Mouse (Mus musculus): ENCODE measurements around the gene Fam214b.

Fam214b gene

GRCm38 (mm10) chr4:43038567-43039495, 7.2 kb downstream of the Fam214b start:
- DNase-seq (ENCODE audit: low read depth): no peak

- DNase-seq (ENCODE audit: low read depth): peak; percentile 88
Measured at GRCm38 (mm10) chr4:43037860-43038566, 8.0 kb downstream of the Fam214b start.

GRCm38 (mm10) chr4:43036356-43036755, 9.7 kb downstream of the Fam214b start:
- no peak for DNase-seq (ENCODE audit: low read depth)

GRCm38 (mm10) chr4:43035851-43036250, 10.2 kb downstream of the Fam214b start:
- DNase-seq (ENCODE audit: low read depth): no peak

GRCm38 (mm10) chr4:43033481-43033880, 12.5 kb downstream of the Fam214b start:
- DNase-seq (ENCODE audit: low read depth): no peak

GRCm38 (mm10) chr4:43032501-43032900, 13.5 kb downstream of the Fam214b start:
- no peak for DNase-seq (ENCODE audit: low read depth)

- peak; percentile 90 for DNase-seq (ENCODE audit: low read depth)
Measured at GRCm38 (mm10) chr4:43031237-43031995, 14.6 kb downstream of the Fam214b start, which contains the start of gene Stoml2. TSS of gene Stoml2 (minus strand) at chr4:43031710.

- no peak for DNase-seq (ENCODE audit: low read depth)
Measured at GRCm38 (mm10) chr4:43030780-43031230, 15.2 kb downstream of the Fam214b start.

GRCm38 (mm10) chr4:43030352-43030751, 15.7 kb downstream of the Fam214b start:
- no peak for DNase-seq (ENCODE audit: low read depth)

- no peak for DNase-seq (ENCODE audit: low read depth)
Measured at GRCm38 (mm10) chr4:43029749-43030148, 16.3 kb downstream of the Fam214b start.

- DNase-seq (ENCODE audit: low read depth): no peak
Measured at GRCm38 (mm10) chr4:43029121-43029520, 16.9 kb downstream of the Fam214b start.

GRCm38 (mm10) chr4:43025084-43025960, 20.7 kb downstream of the Fam214b start, which contains the start of gene Pigo:
TSS of gene Pigo (minus strand) at chr4:43025819.
- DNase-seq (ENCODE audit: low read depth): peak; percentile 93

GRCm38 (mm10) chr4:43024673-43025072, 21.3 kb downstream of the Fam214b start:
- no peak for DNase-seq (ENCODE audit: low read depth)

- no peak for DNase-seq (ENCODE audit: low read depth)
Measured at GRCm38 (mm10) chr4:43021341-43021740, 24.7 kb downstream of the Fam214b start.

GRCm38 (mm10) chr4:43020876-43021275, 25.1 kb downstream of the Fam214b start:
- no peak for DNase-seq (ENCODE audit: low read depth)

- DNase-seq (ENCODE audit: low read depth): no peak
Measured at GRCm38 (mm10) chr4:43019641-43020465, 26.2 kb downstream of the Fam214b start.

GRCm38 (mm10) chr4:43019176-43019575, 26.8 kb downstream of the Fam214b start:
- no peak for DNase-seq (ENCODE audit: low read depth)

- no peak for DNase-seq (ENCODE audit: low read depth)
Measured at GRCm38 (mm10) chr4:43018156-43018555, 27.9 kb downstream of the Fam214b start.

- no peak for DNase-seq (ENCODE audit: low read depth)
Measured at GRCm38 (mm10) chr4:43012091-43012490, 33.9 kb downstream of the Fam214b start.

Measured in c-Kit-positive CD71-positive TER-119-negative erythroid progenitor cells, embryonic 14.5 days (primary cell).